Mouse (Mus musculus): ENCODE measurements around the gene Olfr727.

Gene Olfr727

GRCm38 (mm10) chr14:50122886-50123285 lies at the start of gene Olfr727:
Olfr727 (plus strand) TSS chr14:50123186.
- no peak for DNase-seq (ENCODE audit: low spot score)

- DNase-seq (ENCODE audit: low spot score), result no peak
Observed at GRCm38 (mm10) chr14:50090853-50091252, 32.1 kb upstream of the Olfr727 start, which contains the start of gene Olfr726. Olfr726 (minus strand) TSS chr14:50090953.

- no peak for DNase-seq (ENCODE audit: low spot score)
Observed at GRCm38 (mm10) chr14:50142580-50142979, 19.6 kb downstream of the Olfr727 start, which contains the start of gene Olfr728. Olfr728 (minus strand) TSS chr14:50142680.

GRCm38 (mm10) chr14:50152810-50153209 lies 29.8 kb downstream of the Olfr727 start, which contains the start of gene Olfr729:
Olfr729 (minus strand) TSS chr14:50152910.
- DNase-seq (ENCODE audit: low spot score), result no peak
